Mouse (Mus musculus): ENCODE results near the gene Anxa6. TPM values are rescaled to one million over a fixed set of nuclear protein-coding genes. Genes with fewer than 3 reads are reported as not detected.

The Anxa6 gene
- polyA plus RNA-seq, 1 experiment, result 130 TPM

DNA sequence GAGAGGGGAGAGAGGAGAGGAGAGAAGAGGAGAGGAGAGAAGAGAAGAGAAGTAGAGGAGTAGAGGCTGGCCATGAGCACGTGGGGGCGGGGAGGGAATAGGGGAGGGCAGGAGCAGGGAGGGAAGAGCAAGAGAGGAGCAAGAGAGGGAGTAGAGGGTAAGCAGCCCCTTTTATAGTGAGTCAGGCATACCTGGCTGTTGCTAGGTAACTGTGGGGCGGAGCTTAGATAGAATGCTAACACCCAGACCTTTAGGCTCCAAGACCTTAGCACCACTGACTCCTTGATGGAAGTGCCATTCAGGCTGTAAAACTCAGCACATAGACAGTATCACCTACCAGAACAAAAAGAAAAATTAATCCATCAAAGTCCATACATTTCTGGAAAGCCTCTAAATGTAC is 3.4 kb upstream of the Anxa6 start:
- TF ChIP-seq POLR2A (IDR thresholded peaks at IDR 0.05; ENCODE audit: control insufficient read depth, extremely low read depth, insufficient read depth, low read length, poor library complexity) (no peak), CTCF (IDR thresholded peaks at IDR 0.05; ENCODE audit: borderline replicate concordance, control insufficient read depth, extremely low read depth, insufficient read depth, low read length, poor library complexity) (no peak)

DNA sequence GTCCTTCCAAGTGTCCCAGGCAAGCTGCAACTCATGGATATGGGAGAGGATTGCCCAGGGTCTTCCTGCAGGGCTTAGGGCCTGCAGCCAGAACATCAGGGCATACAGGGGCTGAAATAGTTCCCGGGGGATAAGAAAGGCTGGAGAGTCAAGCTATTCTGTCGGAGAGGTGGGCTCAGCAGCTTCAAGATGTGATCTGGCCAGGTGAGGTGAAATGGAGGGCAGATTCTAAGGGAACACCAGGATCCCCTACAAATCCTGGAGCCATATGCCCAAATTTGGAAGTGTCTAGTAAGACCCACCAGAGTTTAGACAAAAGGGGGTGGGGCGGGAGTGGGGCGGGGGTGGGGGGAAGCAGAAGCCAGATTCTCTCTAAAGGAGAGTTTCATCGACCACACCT is 959 bp downstream of the Anxa6 start:
- Histone ChIP-seq H3K4me3 (ENCODE audit: control insufficient read depth, insufficient read depth, low read length) (peak overlapping the region; percentile 94), H3K36me3 (ENCODE audit: control insufficient read depth, insufficient read depth, low read length) (no peaks in the 10 kb centered on the region), H3K4me1 (replicated peaks; ENCODE audit: control insufficient read depth, insufficient read depth, low read length) (peaks cover 24% of the 10 kb centered on the region), H3K27me3 (ENCODE audit: control insufficient read depth, insufficient read depth, low read length) (no peaks in the 10 kb centered on the region), H3K27ac (ENCODE audit: control insufficient read depth, insufficient read depth, low read length) (peak overlapping the region; percentile 58; the same call in 1 of the 2 replicates)
- TF ChIP-seq POLR2A (IDR thresholded peaks at IDR 0.05; ENCODE audit: control insufficient read depth, extremely low read depth, insufficient read depth, low read length, poor library complexity) (no peak), CTCF (IDR thresholded peaks at IDR 0.05; ENCODE audit: borderline replicate concordance, control insufficient read depth, extremely low read depth, insufficient read depth, low read length, poor library complexity) (no peak)
- WGBS, result 13% methylated on average over 5 of the region's 5 CpGs
- no peak for DNase-seq

More for the DNA sequence above, 3.4 kb upstream of the Anxa6 start:
- Histone ChIP-seq H3K27me3 (ENCODE audit: control insufficient read depth, insufficient read depth, low read length) (no peaks in the 10 kb centered on the region), H3K36me3 (ENCODE audit: control insufficient read depth, insufficient read depth, low read length) (no peaks in the 10 kb centered on the region), H3K27ac (ENCODE audit: control insufficient read depth, insufficient read depth, low read length) (no peak overlapping the region), H3K4me3 (ENCODE audit: control insufficient read depth, insufficient read depth, low read length) (no peak overlapping the region), H3K4me1 (replicated peaks; ENCODE audit: control insufficient read depth, insufficient read depth, low read length) (peaks cover 18% of the 10 kb centered on the region)
- DNase-seq, result no peak
- 60% methylated on average over 3 of the region's 3 CpGs for WGBS

DNA sequence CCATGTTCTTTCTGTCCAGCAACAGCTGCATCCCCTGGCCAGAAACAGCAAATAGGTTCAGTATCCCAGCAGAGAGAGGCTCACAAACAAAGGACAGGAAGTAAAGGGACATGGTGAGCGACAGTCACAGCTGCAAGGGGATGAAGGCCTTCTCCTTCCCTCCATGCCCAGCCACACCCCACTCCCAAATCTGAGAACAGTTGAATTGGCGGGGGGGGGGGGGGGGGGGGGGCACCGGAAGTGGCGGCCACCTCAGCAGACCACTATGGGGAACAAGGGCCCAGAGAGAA is 1.3 kb downstream of the Anxa6 start:
- no peak for TF ChIP-seq POLR2A (IDR thresholded peaks at IDR 0.05; ENCODE audit: control insufficient read depth, extremely low read depth, insufficient read depth, low read length, poor library complexity)
- no peak for TF ChIP-seq CTCF (IDR thresholded peaks at IDR 0.05; ENCODE audit: borderline replicate concordance, control insufficient read depth, extremely low read depth, insufficient read depth, low read length, poor library complexity)
- WGBS, result 0% methylated on average over 1 of the region's 4 CpGs
- no peaks in the 10 kb centered on the region for H3K27me3 ChIP-seq (ENCODE audit: control insufficient read depth, insufficient read depth, low read length)
- no peak for DNase-seq
- H3K36me3 ChIP-seq (ENCODE audit: control insufficient read depth, insufficient read depth, low read length), result no peaks in the 10 kb centered on the region
- peaks cover 24% of the 10 kb centered on the region for H3K4me1 ChIP-seq (replicated peaks; ENCODE audit: control insufficient read depth, insufficient read depth, low read length)
- peak overlapping the region; percentile 30 for H3K4me3 ChIP-seq (ENCODE audit: control insufficient read depth, insufficient read depth, low read length)
- peak overlapping the region; percentile 58; the same call in 1 of the 2 replicates for H3K27ac ChIP-seq (ENCODE audit: control insufficient read depth, insufficient read depth, low read length)

DNA sequence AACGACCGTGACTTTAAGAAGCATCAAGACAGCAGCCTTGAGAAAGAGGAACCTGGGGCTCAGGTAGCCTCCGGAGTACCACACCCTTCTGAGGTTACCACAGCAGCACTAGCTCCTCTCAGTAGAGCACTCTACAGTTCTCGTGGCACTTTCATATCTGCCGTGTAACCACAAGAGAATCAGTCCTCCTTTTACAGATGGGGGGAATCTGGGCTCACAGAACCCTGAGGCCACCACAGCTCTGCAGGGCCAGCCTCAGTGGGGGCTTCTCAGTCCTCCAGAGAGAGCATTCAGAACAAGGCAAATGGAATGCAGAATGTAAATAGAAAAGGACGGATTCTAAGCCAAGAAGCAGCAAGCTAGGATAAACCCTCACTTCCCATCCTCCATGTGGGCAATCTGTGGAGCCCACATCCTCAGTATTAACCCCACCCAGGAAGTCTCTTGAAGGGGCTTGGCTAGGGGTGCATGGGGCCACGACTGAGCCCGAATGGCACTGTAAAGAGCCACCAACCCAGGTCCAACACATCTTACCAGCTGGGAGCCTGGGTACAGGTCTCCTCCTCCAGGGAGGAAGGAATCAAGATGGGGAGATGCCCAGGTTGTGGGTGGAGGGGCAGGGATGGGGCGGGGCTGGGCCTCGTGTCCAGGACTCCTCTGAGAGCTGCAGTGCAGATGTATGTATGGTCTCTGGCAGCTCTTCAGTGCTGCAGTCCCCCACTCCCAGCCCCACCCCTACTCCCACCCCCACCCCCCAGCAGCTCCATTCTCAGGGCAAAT is 1.8 kb downstream of the Anxa6 start:
- peak overlapping the region; percentile 16; the same call in 1 of the 2 replicates for H3K27ac ChIP-seq (ENCODE audit: control insufficient read depth, insufficient read depth, low read length)
- 0 out of 2 replicates have a peak overlapping the region, but pooled peaks have one; percentile 5 for H3K4me3 ChIP-seq (ENCODE audit: control insufficient read depth, insufficient read depth, low read length)
- 9% methylated on average over 10 of the region's 10 CpGs for WGBS
- H3K27me3 ChIP-seq (ENCODE audit: control insufficient read depth, insufficient read depth, low read length), result no peaks in the 10 kb centered on the region
- peak; percentile 17 for DNase-seq
- H3K4me1 ChIP-seq (replicated peaks; ENCODE audit: control insufficient read depth, insufficient read depth, low read length), result peaks cover 24% of the 10 kb centered on the region
- no peaks in the 10 kb centered on the region for H3K36me3 ChIP-seq (ENCODE audit: control insufficient read depth, insufficient read depth, low read length)
- no peak for TF ChIP-seq CTCF (IDR thresholded peaks at IDR 0.05; ENCODE audit: borderline replicate concordance, control insufficient read depth, extremely low read depth, insufficient read depth, low read length, poor library complexity)
- TF ChIP-seq POLR2A (IDR thresholded peaks at IDR 0.05; ENCODE audit: control insufficient read depth, extremely low read depth, insufficient read depth, low read length, poor library complexity), result no peak

DNA sequence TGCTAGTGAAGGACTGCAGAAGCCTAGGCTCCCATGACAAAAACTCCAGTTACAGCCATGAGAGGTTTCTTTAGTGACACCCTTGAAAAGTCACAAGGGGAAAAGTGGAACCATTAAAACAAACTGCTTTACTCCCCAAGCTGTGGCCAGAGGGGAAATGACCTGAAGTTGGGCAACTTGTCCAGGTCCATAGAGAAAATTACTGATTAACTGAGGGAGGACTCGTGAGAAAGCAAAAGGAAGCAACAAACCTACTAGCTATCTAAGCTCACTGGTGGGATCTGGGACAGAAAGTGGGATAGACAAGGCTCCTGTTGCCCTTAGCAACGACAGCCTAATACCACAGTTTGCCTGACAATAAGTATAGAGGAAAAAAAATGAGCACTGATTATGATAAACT is 4.7 kb downstream of the Anxa6 start:
- TF ChIP-seq CTCF (IDR thresholded peaks at IDR 0.05; ENCODE audit: borderline replicate concordance, control insufficient read depth, extremely low read depth, insufficient read depth, low read length, poor library complexity) (no peak), POLR2A (IDR thresholded peaks at IDR 0.05; ENCODE audit: control insufficient read depth, extremely low read depth, insufficient read depth, low read length, poor library complexity) (no peak)
- Histone ChIP-seq H3K36me3 (ENCODE audit: control insufficient read depth, insufficient read depth, low read length) (no peaks in the 10 kb centered on the region), H3K27ac (ENCODE audit: control insufficient read depth, insufficient read depth, low read length) (no peak overlapping the region), H3K4me3 (ENCODE audit: control insufficient read depth, insufficient read depth, low read length) (no peak overlapping the region), H3K4me1 (replicated peaks; ENCODE audit: control insufficient read depth, insufficient read depth, low read length) (peaks cover 36% of the 10 kb centered on the region), H3K27me3 (ENCODE audit: control insufficient read depth, insufficient read depth, low read length) (no peaks in the 10 kb centered on the region)
- DNase-seq, result no peak
- WGBS, result 90% methylated on average over 2 of the region's 2 CpGs

DNA sequence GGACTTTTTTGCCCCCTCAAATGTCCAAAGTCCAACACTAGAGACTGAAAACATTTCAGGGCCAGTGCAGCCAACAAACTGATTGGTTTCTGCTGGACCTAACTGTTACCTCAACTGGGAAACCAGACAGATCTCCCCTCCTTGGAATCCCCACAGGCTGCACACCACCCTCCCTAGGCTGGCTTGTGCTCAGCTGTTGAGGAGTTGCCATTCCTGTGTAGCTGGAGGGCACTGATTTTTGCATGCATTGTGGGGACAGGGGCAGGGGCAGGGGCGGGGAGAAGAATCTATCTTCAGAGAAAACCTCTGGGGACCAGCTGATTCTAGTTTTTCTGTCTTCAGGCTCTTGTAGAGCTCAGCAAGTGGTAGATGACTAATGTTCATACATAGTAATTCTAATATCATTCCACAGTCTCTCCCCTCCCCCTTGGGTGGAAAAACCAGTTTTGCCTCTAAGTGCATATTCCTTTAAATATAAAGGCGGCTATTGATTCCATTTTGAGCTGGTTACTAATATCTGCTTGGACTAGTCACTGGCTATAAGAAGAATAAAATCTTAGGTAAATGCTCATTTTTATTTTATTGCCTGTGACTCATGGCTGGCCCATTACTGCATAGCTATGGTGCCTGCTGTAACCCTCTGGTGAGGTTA is 5.9 kb downstream of the Anxa6 start:
- no peak for DNase-seq
- no peaks in the 10 kb centered on the region for H3K36me3 ChIP-seq (ENCODE audit: control insufficient read depth, insufficient read depth, low read length)
- peaks cover 39% of the 10 kb centered on the region for H3K4me1 ChIP-seq (replicated peaks; ENCODE audit: control insufficient read depth, insufficient read depth, low read length)
- TF ChIP-seq POLR2A (IDR thresholded peaks at IDR 0.05; ENCODE audit: control insufficient read depth, extremely low read depth, insufficient read depth, low read length, poor library complexity) (no peak), CTCF (IDR thresholded peaks at IDR 0.05; ENCODE audit: borderline replicate concordance, control insufficient read depth, extremely low read depth, insufficient read depth, low read length, poor library complexity) (no peak)
- no peaks in the 10 kb centered on the region for H3K27me3 ChIP-seq (ENCODE audit: control insufficient read depth, insufficient read depth, low read length)
- H3K4me3 ChIP-seq (ENCODE audit: control insufficient read depth, insufficient read depth, low read length), result no peak overlapping the region
- no peak overlapping the region for H3K27ac ChIP-seq (ENCODE audit: control insufficient read depth, insufficient read depth, low read length)
- WGBS, result 93% methylated on average over 2 of the region's 2 CpGs
